Mouse (Mus musculus) embryonic facial prominence, embryonic 11.5 days (tissue): ENCODE data around the gene Irf8. TPM values are rescaled to one million over a fixed set of nuclear protein-coding genes. Genes with fewer than 3 reads are reported as not detected.

Experiments
- ATAC-seq: fragments of 200-750 bp; cut with Nextera tagmentation; replicated peaks from 2 replicates; pipeline ENCODE4 v1.8.0; 2017; ENCODE audit warnings: low read depth; ENCODE audit not compliant: insufficient number of reproducible peaks, low FRiP score, low TSS enrichment
- DNase-seq: peaks from one replicate; pipeline ENCODE4 v3.0.0-alpha.2; 2015; ENCODE audit warnings: low spot score
- H3K27ac ChIP-seq: fragments of 300-500 bp; sonication (generic); replicated peaks from 2 replicates; pipeline ENCODE4 v1.5.1; 2014; ENCODE audit warnings: mild to moderate bottlenecking, low read depth, low read length, control low read depth
- H3K27me3 ChIP-seq: fragments of 300-500 bp; sonication (generic); 2 replicates; pipeline ENCODE4 v1.6.1; 2014; ENCODE audit warnings: mild to moderate bottlenecking, low read length, moderate library complexity, mixed read lengths; ENCODE audit not compliant: control insufficient read depth, insufficient read depth
- H3K36me3 ChIP-seq: fragments of 300-500 bp; sonication (generic); replicated peaks from 2 replicates; pipeline ENCODE4 v1.6.1; 2014; ENCODE audit warnings: low read depth, mild to moderate bottlenecking, low read length, moderate library complexity, mixed read lengths; ENCODE audit not compliant: control insufficient read depth, insufficient read depth
- H3K4me1 ChIP-seq: fragments of 300-500 bp; sonication (generic); 2 replicates; pipeline ENCODE4 v1.6.1; 2014; ENCODE audit warnings: low read length, mixed read lengths; ENCODE audit not compliant: control insufficient read depth, insufficient read depth
- H3K4me2 ChIP-seq: fragments of 300-500 bp; sonication (generic); 2 replicates; pipeline ENCODE4 v1.6.1; 2014; ENCODE audit warnings: low read depth, mild to moderate bottlenecking, control low read depth, low read length, moderate library complexity
- H3K4me3 ChIP-seq: fragments of 300-500 bp; sonication (generic); 2 replicates; pipeline ENCODE4 v1.5.1; 2014; ENCODE audit warnings: low read depth, low read length, control low read depth
- H3K9ac ChIP-seq: fragments of 300-500 bp; sonication (generic); replicated peaks from 2 replicates; pipeline ENCODE4 v1.6.1; 2014; ENCODE audit warnings: mild to moderate bottlenecking, control low read depth, low read length
- H3K9me3 ChIP-seq: fragments of 300-500 bp; sonication (generic); replicated peaks from 2 replicates; pipeline ENCODE4 v1.6.1; 2016; ENCODE audit warnings: mild to moderate bottlenecking, low read length, inconsistent platforms, mixed read lengths; ENCODE audit not compliant: control insufficient read depth
- WGBS: fragments of 180-500 bp; shearing (Covaris S2); extraction: QIAGEN DNeasy Blood & Tissue Kit; methylation state at CpG from one replicate; pipeline ENCODE4 v1.1.7; 2014; 5-methylcytosine and 5-hydroxymethylcytosine counted together
- polyA plus RNA-seq: library from polyadenylated mRNA; unstranded; fragments of >200 nt; fragmentation: Nextera tagmentation; extraction: Ambion mirVana; gene quantifications from 2 replicates; pipeline ENCODE4 v1.2.1, GENCODE M21; 2014

The Irf8 gene
- polyA plus RNA-seq, 1 experiment from 2014 or later, result 3.4 TPM

DNA sequence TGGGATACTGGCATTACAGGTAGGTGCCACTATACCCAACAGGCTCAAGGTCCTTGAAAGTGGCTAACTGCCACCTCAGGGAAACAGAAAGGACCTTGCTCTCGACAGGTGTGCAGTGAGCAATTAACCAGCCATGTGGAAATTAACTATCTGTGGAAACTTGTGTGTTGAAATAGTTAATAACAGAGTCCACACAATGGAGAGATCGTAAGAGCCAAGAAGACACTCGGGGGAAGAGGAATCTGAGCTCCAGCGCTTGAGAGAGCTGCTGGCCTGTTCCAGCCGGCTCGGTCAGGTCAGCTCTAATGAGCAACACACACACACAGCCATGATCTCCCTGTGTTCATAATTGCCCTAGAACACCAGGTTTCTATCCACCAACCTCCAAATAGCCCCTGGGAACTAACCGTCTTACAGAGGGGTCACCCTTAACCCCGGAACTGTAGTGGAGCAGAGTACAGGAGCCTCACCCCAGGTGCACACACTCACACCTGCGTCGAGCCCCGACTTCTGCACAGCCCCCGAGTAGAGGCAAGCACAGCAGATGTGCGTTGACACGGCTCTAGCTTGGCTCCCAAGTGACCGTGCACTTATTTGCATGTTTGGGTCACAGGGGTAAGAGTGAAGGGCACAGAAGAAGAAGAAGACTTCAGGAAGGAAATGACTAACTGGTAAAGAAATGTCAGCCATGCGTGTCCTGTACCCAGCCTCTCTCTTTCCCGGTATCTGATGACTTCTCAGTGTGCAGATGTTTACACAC is 11.2 kb upstream of the Irf8 start:
- no peaks in the 10 kb centered on the region for H3K4me1 ChIP-seq
- no peak overlapping the region for H3K27ac ChIP-seq
- DNase-seq (no peak), ATAC-seq (no peak)
- no peaks in the 10 kb centered on the region for H3K9me3 ChIP-seq
- WGBS, result 58% methylated on average over 17 of the region's 17 CpGs
- no peaks in the 10 kb centered on the region for H3K36me3 ChIP-seq
- no peaks in the 10 kb centered on the region for H3K27me3 ChIP-seq
- no peak overlapping the region for H3K4me2 ChIP-seq
- H3K9ac ChIP-seq, result no peak overlapping the region
- no peak overlapping the region for H3K4me3 ChIP-seq

GRCm38 (mm10) chr8:120725576-120725950 is 10.6 kb upstream of the Irf8 start:
- no peaks in the 10 kb centered on the region for H3K4me1 ChIP-seq
- no peak overlapping the region for H3K27ac ChIP-seq
- no peak overlapping the region for H3K4me3 ChIP-seq
- H3K36me3 ChIP-seq, result no peaks in the 10 kb centered on the region
- DNase-seq (no peak), ATAC-seq (no peak)
- H3K27me3 ChIP-seq, result no peaks in the 10 kb centered on the region
- 82% methylated on average over 5 of the region's 5 CpGs for WGBS
- no peaks in the 10 kb centered on the region for H3K9me3 ChIP-seq
- H3K9ac ChIP-seq, result no peak overlapping the region
- no peak overlapping the region for H3K4me2 ChIP-seq

- H3K36me3 ChIP-seq, result no peaks in the 10 kb centered on the region
- H3K9me3 ChIP-seq, result no peaks in the 10 kb centered on the region
- H3K27ac ChIP-seq, result no peak overlapping the region
- no peak for ATAC-seq
- H3K9ac ChIP-seq, result no peak overlapping the region
- DNase-seq, result no peak
- WGBS, result 65% methylated on average over 5 of the region's 5 CpGs
- no peaks in the 10 kb centered on the region for H3K27me3 ChIP-seq
- no peak overlapping the region for H3K4me3 ChIP-seq
- no peak overlapping the region for H3K4me2 ChIP-seq
- no peaks in the 10 kb centered on the region for H3K4me1 ChIP-seq
Measured at GRCm38 (mm10) chr8:120726051-120726450, 10.1 kb upstream of the Irf8 start.

DNA sequence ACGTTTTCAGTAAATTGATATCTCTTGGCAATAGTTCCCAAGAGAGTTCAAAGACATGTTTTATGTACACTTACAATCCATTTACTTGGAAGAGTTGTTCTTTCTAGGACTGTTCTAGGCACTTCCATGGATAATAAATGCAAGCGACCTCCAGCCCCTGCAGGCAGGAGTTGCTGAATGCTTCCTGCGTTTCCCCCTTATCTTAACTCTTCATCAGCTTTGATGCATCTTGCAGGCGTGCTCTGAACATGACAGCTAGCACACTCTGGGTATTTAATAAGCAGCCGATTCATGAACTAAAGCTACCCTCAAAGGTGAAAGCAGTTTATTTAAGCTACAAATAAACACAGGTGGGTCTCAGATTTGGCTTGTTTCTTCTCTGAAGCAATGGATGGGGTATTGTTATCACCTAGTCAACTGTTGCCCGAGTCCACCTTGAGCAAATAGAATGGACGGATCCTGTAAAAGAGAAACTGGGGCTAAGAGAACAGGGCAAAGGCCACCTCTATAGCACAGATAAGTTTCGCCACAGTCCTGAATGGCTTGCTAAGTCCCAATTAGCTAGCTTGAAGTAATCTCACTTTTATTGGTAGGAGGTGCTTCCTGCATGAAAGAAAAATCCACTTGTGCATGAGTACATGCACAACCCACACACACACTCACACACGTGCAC is 7.5 kb upstream of the Irf8 start:
- Histone ChIP-seq H3K27me3 (no peaks in the 10 kb centered on the region), H3K9ac (no peak overlapping the region), H3K9me3 (no peaks in the 10 kb centered on the region), H3K4me3 (no peak overlapping the region), H3K27ac (no peak overlapping the region), H3K36me3 (no peaks in the 10 kb centered on the region), H3K4me2 (no peak overlapping the region), H3K4me1 (no peaks in the 10 kb centered on the region)
- no peak for ATAC-seq
- WGBS, result 63% methylated on average over 9 of the region's 9 CpGs
- no peak for DNase-seq

DNA sequence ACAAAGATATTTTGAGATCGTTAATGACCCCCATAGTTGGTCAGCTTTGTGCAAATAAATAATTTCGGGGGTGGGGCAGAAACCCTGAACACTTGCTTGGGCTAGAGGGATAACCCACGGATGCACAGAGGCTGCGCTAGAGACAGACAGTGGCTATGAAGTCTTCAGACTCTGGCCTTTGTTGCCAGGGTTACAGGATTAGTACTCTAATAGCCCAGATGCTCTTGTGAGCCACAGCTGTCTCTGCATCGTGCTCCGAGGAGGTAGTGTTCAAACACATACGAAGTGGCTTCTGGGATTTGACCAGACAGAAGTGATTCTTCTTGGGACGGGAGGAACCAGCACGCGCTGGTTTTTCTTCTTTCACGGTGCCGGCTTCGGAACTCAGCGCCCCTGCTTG is 4.6 kb upstream of the Irf8 start:
- H3K4me2 ChIP-seq, result no peak overlapping the region
- H3K9me3 ChIP-seq, result no peaks in the 10 kb centered on the region
- H3K36me3 ChIP-seq, result no peaks in the 10 kb centered on the region
- H3K27me3 ChIP-seq, result peaks cover 11% of the 10 kb centered on the region
- ATAC-seq (no peak), DNase-seq (peak; percentile 52)
- no peak overlapping the region for H3K27ac ChIP-seq
- 44% methylated on average over 14 of the region's 14 CpGs for WGBS
- no peaks in the 10 kb centered on the region for H3K4me1 ChIP-seq
- no peak overlapping the region for H3K4me3 ChIP-seq
- H3K9ac ChIP-seq, result no peak overlapping the region

- Histone ChIP-seq H3K9me3 (no peaks in the 10 kb centered on the region), H3K4me3 (no peak overlapping the region), H3K27me3 (peaks cover 11% of the 10 kb centered on the region), H3K4me2 (no peak overlapping the region), H3K9ac (no peak overlapping the region), H3K36me3 (no peaks in the 10 kb centered on the region), H3K27ac (no peak overlapping the region), H3K4me1 (no peaks in the 10 kb centered on the region)
- ATAC-seq (no peak), DNase-seq (peak; percentile 37)
- 33% methylated on average over 5 of the region's 6 CpGs for WGBS
Measured at GRCm38 (mm10) chr8:120732068-120732467, 4.1 kb upstream of the Irf8 start.

GRCm38 (mm10) chr8:120736486-120736885 is 328 bp downstream of the Irf8 start:
- no peak for ATAC-seq
- Histone ChIP-seq H3K4me1 (no peaks in the 10 kb centered on the region), H3K4me2 (peak overlapping the region; percentile 93), H3K9ac (no peak overlapping the region), H3K4me3 (peak overlapping the region; percentile 44), H3K27ac (no peak overlapping the region), H3K36me3 (no peaks in the 10 kb centered on the region), H3K9me3 (no peaks in the 10 kb centered on the region), H3K27me3 (peaks cover 11% of the 10 kb centered on the region)
- WGBS, result 2% methylated on average over 11 of the region's 11 CpGs
- DNase-seq, result peak; percentile 71

DNA sequence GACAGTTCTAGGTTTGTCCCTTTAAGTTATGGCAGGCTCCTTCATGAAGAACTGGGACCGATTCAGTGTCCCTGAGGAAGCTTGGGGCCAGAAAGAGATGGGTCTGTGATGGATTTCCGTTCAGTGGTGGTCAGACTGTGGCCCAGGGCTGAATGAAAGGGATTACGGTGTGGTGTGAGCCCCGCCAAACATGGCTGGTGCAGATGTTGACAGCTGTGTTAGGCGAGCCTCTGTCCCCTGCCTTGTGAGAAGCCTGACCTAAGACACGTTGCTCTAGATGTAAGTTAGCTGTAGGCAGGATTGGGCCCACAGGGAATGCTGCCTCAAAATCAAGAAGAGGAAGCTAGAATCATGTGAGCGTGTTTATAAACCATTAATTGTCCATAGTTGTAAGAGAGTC is 1.0 kb downstream of the Irf8 start:
- Histone ChIP-seq H3K4me3 (no peak overlapping the region), H3K27ac (no peak overlapping the region), H3K27me3 (peaks cover 11% of the 10 kb centered on the region), H3K4me2 (no peak overlapping the region), H3K9me3 (no peaks in the 10 kb centered on the region), H3K36me3 (no peaks in the 10 kb centered on the region), H3K9ac (no peak overlapping the region), H3K4me1 (no peaks in the 10 kb centered on the region)
- ATAC-seq (no peak), DNase-seq (no peak)
- WGBS, result 42% methylated on average over 7 of the region's 7 CpGs
